Mouse (Mus musculus) small intestine, adult 2 months (tissue): ENCODE results near the gene Metrn. TPM values are rescaled to one million over a fixed set of nuclear protein-coding genes. Genes with fewer than 3 reads are reported as not detected.
A peak's percentile ranks its signal among the peaks of the same experiment; 100 is the strongest.

Source experiments
- H3K27ac ChIP-seq: fragments of 200-500 bp; 2 replicates; pipeline ENCODE4 v1.5.1; 2012; ENCODE audit warnings: low read depth, low read length, control low read depth, inconsistent platforms; ENCODE audit not compliant: insufficient read depth
- H3K27me3 ChIP-seq: fragments of 200-500 bp; 2 replicates; pipeline ENCODE4 v1.6.1; 2012; ENCODE audit warnings: mild to moderate bottlenecking, moderate library complexity, low read length, inconsistent platforms; ENCODE audit not compliant: control insufficient read depth, insufficient read depth
- H3K36me3 ChIP-seq: fragments of 200-500 bp; 2 replicates; pipeline ENCODE4 v1.6.1; 2012; ENCODE audit warnings: mild to moderate bottlenecking, low read length, control low read depth, inconsistent platforms; ENCODE audit not compliant: control insufficient read depth, insufficient read depth
- H3K4me1 ChIP-seq: fragments of 200-500 bp; 2 replicates; pipeline ENCODE4 v1.6.1; 2012; ENCODE audit warnings: low read length, inconsistent platforms, mixed read lengths; ENCODE audit not compliant: control insufficient read depth, insufficient read depth, insufficient read length
- H3K4me3 ChIP-seq: fragments of 200-500 bp; 2 replicates; pipeline ENCODE4 v1.5.1; 2012; ENCODE audit warnings: low read depth, mild to moderate bottlenecking, control low read depth, inconsistent platforms, low read length, moderate library complexity
- CTCF ChIP-seq: fragments of 200-500 bp; IDR thresholded peaks from 2 replicates; pipeline ENCODE4 v1.5.1; 2012; ENCODE audit warnings: low read depth, mild to moderate bottlenecking, control low read depth, inconsistent platforms, low read length, moderate library complexity, mixed read lengths; ENCODE audit not compliant: insufficient replicate concordance, insufficient read length; ENCODE audit errors: extremely low read depth
- POLR2A ChIP-seq: fragments of 200-500 bp; IDR thresholded peaks from 2 replicates; pipeline ENCODE4 v1.6.1; 2012; ENCODE audit warnings: low read depth, mild to moderate bottlenecking, control low read depth, inconsistent platforms, low read length, moderate library complexity
- WGBS: fragments of 180-500 bp; shearing (Covaris S2); methylation state at CpG from one replicate; pipeline ENCODE4 v1.1.7; 2018; 5-methylcytosine and 5-hydroxymethylcytosine counted together
- polyA plus RNA-seq: library from polyadenylated mRNA; depleted of rRNA; stranded (reverse); fragments of >200 nt; gene quantifications from 2 replicates; pipeline ENCODE4 v1.2.3, GENCODE M21; 2012

The Metrn gene
- polyA plus RNA-seq, 1 experiment: 31.9 TPM

- peaks cover 34% of the 10 kb centered on the region for H3K36me3 ChIP-seq
- H3K4me1 ChIP-seq: peaks cover 3% of the 10 kb centered on the region; the same call in 1 of the 2 replicates
- no peak overlapping the region for H3K4me3 ChIP-seq
- no peak overlapping the region for H3K27ac ChIP-seq
- H3K27me3 ChIP-seq: no peaks in the 10 kb centered on the region
- 56% methylated on average over 7 of the region's 7 CpGs for WGBS
- TF ChIP-seq CTCF: no peak
Measured at GRCm38 (mm10) chr17:25783086-25783485, 13.8 kb downstream of the Metrn start.

- no peak for TF ChIP-seq CTCF
- TF ChIP-seq POLR2A: no peak
- no peak overlapping the region for H3K27ac ChIP-seq
- H3K27me3 ChIP-seq: no peaks in the 10 kb centered on the region
- WGBS: 73% methylated on average over 6 of the region's 6 CpGs
- H3K4me3 ChIP-seq: no peak overlapping the region
- peaks cover 46% of the 10 kb centered on the region for H3K36me3 ChIP-seq
- peaks cover 3% of the 10 kb centered on the region; the same call in 1 of the 2 replicates for H3K4me1 ChIP-seq
Measured at GRCm38 (mm10) chr17:25781339-25781738, 15.6 kb downstream of the Metrn start.

GRCm38 (mm10) chr17:25777948-25778347, 19.0 kb downstream of the Metrn start:
- TF ChIP-seq CTCF (no peak), POLR2A (no peak)
- Histone ChIP-seq H3K4me3 (no peak overlapping the region), H3K36me3 (peaks cover 46% of the 10 kb centered on the region), H3K4me1 (peaks cover 7% of the 10 kb centered on the region; the same call in 1 of the 2 replicates), H3K27ac (no peak overlapping the region), H3K27me3 (no peaks in the 10 kb centered on the region)
- WGBS: 96% methylated on average over 5 of the region's 5 CpGs

- WGBS: 78% methylated on average over 10 of the region's 10 CpGs
Measured at GRCm38 (mm10) chr17:25775318-25776062, 21.4 kb downstream of the Metrn start.

GRCm38 (mm10) chr17:25773549-25774120, 23.3 kb downstream of the Metrn start, which contains the start of gene Narfl:
Gene Narfl, plus strand, starts transcription at chr17:25773776.
- under 1% methylated on average over 37 of the region's 37 CpGs for WGBS
- peaks cover 7% of the 10 kb centered on the region; the same call in 1 of the 2 replicates for H3K4me1 ChIP-seq
- H3K27me3 ChIP-seq: no peaks in the 10 kb centered on the region
- H3K27ac ChIP-seq: no peak within 1 kb of the TSS
- H3K4me3 ChIP-seq: peak within 1 kb of the TSS; percentile 92
- H3K36me3 ChIP-seq: peaks cover 14% of the 10 kb centered on the region
- TF ChIP-seq POLR2A: peak; percentile 34
- peak; percentile 88 for TF ChIP-seq CTCF

More at GRCm38 (mm10) chr17:25775318-25776062, 21.4 kb downstream of the Metrn start:
- Histone ChIP-seq H3K4me1 (peaks cover 7% of the 10 kb centered on the region; the same call in 1 of the 2 replicates), H3K4me3 (no peak overlapping the region), H3K27ac (no peak overlapping the region), H3K27me3 (no peaks in the 10 kb centered on the region), H3K36me3 (peaks cover 28% of the 10 kb centered on the region)
- TF ChIP-seq CTCF (no peak), POLR2A (no peak)

GRCm38 (mm10) chr17:25769331-25769730, 27.6 kb downstream of the Metrn start:
- Histone ChIP-seq H3K27me3 (no peaks in the 10 kb centered on the region), H3K4me3 (no peak overlapping the region), H3K27ac (no peak overlapping the region), H3K36me3 (no peaks in the 10 kb centered on the region), H3K4me1 (peaks cover 3% of the 10 kb centered on the region; the same call in 1 of the 2 replicates)
- 53% methylated on average over 9 of the region's 9 CpGs for WGBS
- no peak for TF ChIP-seq POLR2A
- no peak for TF ChIP-seq CTCF

GRCm38 (mm10) chr17:25765886-25766285, 31.1 kb downstream of the Metrn start:
- TF ChIP-seq CTCF (no peak), POLR2A (no peak)
- no peaks in the 10 kb centered on the region for H3K27me3 ChIP-seq
- H3K27ac ChIP-seq: no peak overlapping the region
- no peaks in the 10 kb centered on the region for H3K4me1 ChIP-seq
- H3K36me3 ChIP-seq: no peaks in the 10 kb centered on the region
- no peak overlapping the region for H3K4me3 ChIP-seq
- WGBS: 68% methylated on average over 5 of the region's 5 CpGs
